Mouse (Mus musculus): ENCODE measurements around the gene Rnh1. TPM values are rescaled to one million over a fixed set of nuclear protein-coding genes. Genes with fewer than 3 reads are reported as not detected.

Rnh1 gene
- total and polyA plus RNA-seq, 3 experiments, result 71.4 to 94.5 TPM; not detected in 1

GRCm38 (mm10) chr7:141206182-141206937, 33.7 kb upstream of the Rnh1 start:
- no peaks in the 10 kb centered on the region for H3K36me3 ChIP-seq (ENCODE audit: control insufficient read depth in 1 of 2, insufficient read depth in 2 of 2, low read length in 2 of 2)
- H3K79me2 ChIP-seq (ENCODE audit: control insufficient read depth, insufficient read depth, low read length, poor library complexity), result no peaks in the 10 kb centered on the region
- H3K27ac ChIP-seq (ENCODE audit: control insufficient read depth, low read depth, low read length), result no peak overlapping the region
- H3K9me3 ChIP-seq (replicated peaks; ENCODE audit: insufficient read depth, low read length), result no peaks in the 10 kb centered on the region
- H3K4me1 ChIP-seq (ENCODE audit: control insufficient read depth in 1 of 2, insufficient read depth in 2 of 2, low read length in 2 of 2), result peaks cover 0 to 6% of the 10 kb centered on the region in 2 experiments; a peak in 2 of 4 replicates
- no peak for DNase-seq (ENCODE audit: low read depth, low spot score)
- H3K9ac ChIP-seq (ENCODE audit: control insufficient read depth, low read depth, low read length, poor library complexity, severe bottlenecking), result no peak overlapping the region
- TF ChIP-seq RCOR1 (IDR thresholded peaks at IDR 0.05; ENCODE audit: low read depth, low read length) (no peak), MXI1 (IDR thresholded peaks at IDR 0.05; ENCODE audit: low read depth, low read length) (no peak), BHLHE40 (IDR thresholded peaks at IDR 0.05; ENCODE audit: borderline replicate concordance, low read depth, low read length) (no peak), TCF12 (IDR thresholded peaks at IDR 0.05; ENCODE audit: low read depth, low read length) (no peak), MAZ (IDR thresholded peaks at IDR 0.05; ENCODE audit: low read depth, low read length) (no peak), SMC3 (IDR thresholded peaks at IDR 0.05; ENCODE audit: low read depth, low read length) (no peak), MEF2A (IDR thresholded peaks at IDR 0.05; ENCODE audit: extremely low read depth, insufficient replicate concordance, low read depth, low read length, poor library complexity, severe bottlenecking) (no peak), UBTF (IDR thresholded peaks at IDR 0.05; ENCODE audit: borderline replicate concordance, insufficient read depth, low read depth, low read length) (no peak), ZC3H11A (IDR thresholded peaks at IDR 0.05; ENCODE audit: low read depth, low read length) (no peak), ETS1 (IDR thresholded peaks at IDR 0.05; ENCODE audit: low read depth, low read length) (no peak), CTCF (IDR thresholded peaks at IDR 0.05 in 2 of 3, conservative IDR thresholded peaks at IDR 0.05 in 1 of 3; ENCODE audit: control insufficient read depth in 1 of 3, insufficient read depth in 1 of 3, low read depth in 2 of 3, low read length in 3 of 3, poor library complexity in 1 of 3, severe bottlenecking in 1 of 3) (no peak), POLR2A (IDR thresholded peaks at IDR 0.05; ENCODE audit: control insufficient read depth in 1 of 2, insufficient read depth in 1 of 2, low read depth in 1 of 2, low read length in 2 of 2, poor library complexity in 1 of 2) (no peak), GABPA (IDR thresholded peaks at IDR 0.05; ENCODE audit: low read depth, low read length) (no peak), POLR2AphosphoS5 (IDR thresholded peaks at IDR 0.05; ENCODE audit: borderline replicate concordance, low read depth, low read length) (no peak), MAX (IDR thresholded peaks at IDR 0.05; ENCODE audit: low read length) (no peak), CHD1 (IDR thresholded peaks at IDR 0.05; ENCODE audit: low read depth, low read length) (no peak)
- peaks cover 0 to 1% of the 10 kb centered on the region in 2 experiments; a peak in 1 of 4 replicates for H3K27me3 ChIP-seq (ENCODE audit: control insufficient read depth in 1 of 2, insufficient read depth in 2 of 2, low read length in 2 of 2)
- H3K4me3 ChIP-seq (ENCODE audit: control insufficient read depth in 1 of 2, insufficient read depth in 1 of 2, low read depth in 2 of 2, low read length in 2 of 2), result no peak overlapping the region

GRCm38 (mm10) chr7:141205504-141205903, 32.8 kb upstream of the Rnh1 start:
- DNase-seq (ENCODE audit: low read depth, low spot score), result no peak
- H3K4me1 ChIP-seq (ENCODE audit: control insufficient read depth in 1 of 2, insufficient read depth in 2 of 2, low read length in 2 of 2), result peaks cover 0 to 6% of the 10 kb centered on the region in 2 experiments; a peak in 2 of 4 replicates
- H3K9me3 ChIP-seq (replicated peaks; ENCODE audit: insufficient read depth, low read length), result no peaks in the 10 kb centered on the region
- H3K27me3 ChIP-seq (ENCODE audit: control insufficient read depth in 1 of 2, insufficient read depth in 2 of 2, low read length in 2 of 2), result no peaks in the 10 kb centered on the region
- no peak overlapping the region for H3K9ac ChIP-seq (ENCODE audit: control insufficient read depth, low read depth, low read length, poor library complexity, severe bottlenecking)
- H3K36me3 ChIP-seq (ENCODE audit: control insufficient read depth in 1 of 2, insufficient read depth in 2 of 2, low read length in 2 of 2), result no peaks in the 10 kb centered on the region
- no peak overlapping the region for H3K27ac ChIP-seq (ENCODE audit: control insufficient read depth, low read depth, low read length)
- TF ChIP-seq GABPA (IDR thresholded peaks at IDR 0.05; ENCODE audit: low read depth, low read length) (no peak), ZKSCAN1 (IDR thresholded peaks at IDR 0.05; ENCODE audit: low read depth, low read length) (no peak), USF2 (IDR thresholded peaks at IDR 0.05; ENCODE audit: borderline replicate concordance in 1 of 2, insufficient read depth in 1 of 2, low read depth in 1 of 2, low read length in 2 of 2) (no peak), JUND (IDR thresholded peaks at IDR 0.05; ENCODE audit: low read depth, low read length) (no peak), ZC3H11A (IDR thresholded peaks at IDR 0.05; ENCODE audit: low read depth, low read length) (no peak), E2F4 (IDR thresholded peaks at IDR 0.05; ENCODE audit: borderline replicate concordance, low read depth, low read length) (no peak), CTCF (IDR thresholded peaks at IDR 0.05 in 2 of 3, conservative IDR thresholded peaks at IDR 0.05 in 1 of 3; ENCODE audit: control insufficient read depth in 1 of 3, insufficient read depth in 1 of 3, low read depth in 2 of 3, low read length in 3 of 3, poor library complexity in 1 of 3, severe bottlenecking in 1 of 3) (no peak), SMC3 (IDR thresholded peaks at IDR 0.05; ENCODE audit: low read depth, low read length) (no peak)
- no peak overlapping the region for H3K4me3 ChIP-seq (ENCODE audit: control insufficient read depth in 1 of 2, insufficient read depth in 1 of 2, low read depth in 2 of 2, low read length in 2 of 2)
- H3K79me2 ChIP-seq (ENCODE audit: control insufficient read depth, insufficient read depth, low read length, poor library complexity), result no peaks in the 10 kb centered on the region

All from MEL (cell line).